Mouse (Mus musculus) megakaryocyte, embryonic 14.5 days (primary cell): Measurements from ENCODE around the gene Saal1.

Experiments used
- FLI1 ChIP-seq: IDR thresholded peaks from 2 replicates; pipeline ENCODE4 v1.6.1; 2012; ENCODE audit warnings: low read length, inconsistent platforms, mixed read lengths
- GATA1 ChIP-seq: IDR thresholded peaks from 3 replicates; pipeline ENCODE4 v1.6.1; 2012; ENCODE audit warnings: mixed read lengths, low read length, inconsistent platforms, borderline replicate concordance

- TF ChIP-seq GATA1 (no peak), FLI1 (no peak)
Measured at GRCm38 (mm10) chr7:46665236-46665635, 45.2 kb downstream of the Saal1 start.
